Mouse (Mus musculus) activated CD4-positive, CD25-positive, alpha-beta regulatory T cell, adult 4 months (primary cell): ENCODE data around the gene Lgi4. TPM values are rescaled to one million over a fixed set of nuclear protein-coding genes. Genes with fewer than 3 reads are reported as not detected.

Experiments used
- ATAC-seq: one replicate; pipeline ENCODE4 v1.8.0; 2017
- polyA plus RNA-seq, 2 experiments: library from polyadenylated mRNA; unstranded; fragments of 100-300 nt; shearing (Covaris generic); gene quantifications; one replicate each; pipeline ENCODE4 v1.2.1; 2017

The Lgi4 gene
- polyA plus RNA-seq, 2 experiments from 2014 or later, result 0.19 TPM; not detected in 1

GRCm38 (mm10) chr7:31077885-31078445, 18.8 kb downstream of the Lgi4 start:
- no peak for ATAC-seq

- ATAC-seq, result no peak
Observed at GRCm38 (mm10) chr7:31079670-31080069, 20.5 kb downstream of the Lgi4 start.

DNA sequence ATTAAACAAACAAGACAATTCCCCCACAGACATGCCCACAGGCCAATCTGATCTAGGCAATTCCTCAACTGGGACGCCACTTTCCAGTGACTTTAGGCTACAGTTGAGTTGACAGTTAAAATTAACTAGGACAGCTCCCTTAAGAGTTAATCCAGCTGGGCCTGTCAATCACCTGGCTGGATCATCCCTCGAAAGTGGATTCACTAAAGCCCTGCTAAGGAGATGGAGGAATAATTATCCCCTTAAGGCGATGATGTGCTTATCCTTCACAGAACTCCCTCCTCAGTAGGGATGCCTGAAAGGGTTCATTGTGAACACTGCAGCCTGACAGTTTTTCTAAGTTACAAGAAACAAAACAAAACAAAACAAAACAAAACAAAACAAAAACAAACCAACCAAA, 21.5 kb downstream of the Lgi4 start:
- no peak for ATAC-seq

- no peak for ATAC-seq
Observed at GRCm38 (mm10) chr7:31081106-31081505, 22.0 kb downstream of the Lgi4 start.

GRCm38 (mm10) chr7:31082106-31082505, 23.0 kb downstream of the Lgi4 start:
- ATAC-seq, result no peak

GRCm38 (mm10) chr7:31082831-31083588, 23.9 kb downstream of the Lgi4 start:
- ATAC-seq, result no peak

GRCm38 (mm10) chr7:31084140-31084539, 25.0 kb downstream of the Lgi4 start:
- ATAC-seq, result no peak

- ATAC-seq, result no peak
Observed at GRCm38 (mm10) chr7:31085171-31085570, 26.0 kb downstream of the Lgi4 start.

GRCm38 (mm10) chr7:31086175-31086755, 27.1 kb downstream of the Lgi4 start:
- no peak for ATAC-seq

- ATAC-seq, result peak; percentile 48
Observed at GRCm38 (mm10) chr7:31087262-31087661, 28.1 kb downstream of the Lgi4 start.

- no peak for ATAC-seq
Observed at GRCm38 (mm10) chr7:31088206-31088605, 29.1 kb downstream of the Lgi4 start.

GRCm38 (mm10) chr7:31089721-31090120, 30.6 kb downstream of the Lgi4 start:
- peak; percentile 93 for ATAC-seq

DNA sequence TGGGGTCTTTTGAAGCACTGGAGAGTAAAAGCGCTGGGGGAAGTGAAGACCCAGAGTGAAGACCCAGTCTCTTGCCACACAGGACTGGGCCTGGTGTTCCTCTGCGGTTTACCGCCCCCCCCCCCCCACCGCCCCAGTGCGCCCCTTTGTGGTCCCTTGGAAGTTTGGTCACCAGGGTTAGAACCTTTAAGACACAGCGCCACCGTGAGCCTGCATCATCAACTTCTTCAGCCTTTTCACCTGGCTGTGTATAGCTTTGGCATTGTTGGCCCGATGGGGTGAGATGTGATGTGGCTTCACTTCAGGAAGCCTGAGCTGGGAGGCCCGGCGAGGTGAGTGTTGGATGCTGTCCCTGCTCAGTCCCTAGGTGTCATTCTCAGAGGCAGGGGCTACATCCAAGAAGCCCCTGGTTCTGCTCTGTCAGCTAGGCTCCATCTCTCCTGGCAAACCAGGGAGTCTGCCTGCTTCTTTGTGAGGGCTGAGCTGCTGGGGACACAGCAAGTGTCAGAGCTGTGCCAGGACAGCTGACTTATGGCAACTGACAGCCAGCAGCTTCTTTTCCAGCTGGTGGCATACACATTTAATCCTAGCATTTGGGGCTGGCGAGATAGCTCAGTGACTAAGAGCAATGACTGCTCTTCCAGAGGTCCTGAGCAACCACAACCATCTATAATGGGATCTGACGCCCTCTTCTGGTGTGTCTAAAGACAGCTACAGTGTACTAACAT, 35.8 kb downstream of the Lgi4 start:
- ATAC-seq, result no peak

GRCm38 (mm10) chr7:31096892-31097564, 37.9 kb downstream of the Lgi4 start:
- no peak for ATAC-seq

DNA sequence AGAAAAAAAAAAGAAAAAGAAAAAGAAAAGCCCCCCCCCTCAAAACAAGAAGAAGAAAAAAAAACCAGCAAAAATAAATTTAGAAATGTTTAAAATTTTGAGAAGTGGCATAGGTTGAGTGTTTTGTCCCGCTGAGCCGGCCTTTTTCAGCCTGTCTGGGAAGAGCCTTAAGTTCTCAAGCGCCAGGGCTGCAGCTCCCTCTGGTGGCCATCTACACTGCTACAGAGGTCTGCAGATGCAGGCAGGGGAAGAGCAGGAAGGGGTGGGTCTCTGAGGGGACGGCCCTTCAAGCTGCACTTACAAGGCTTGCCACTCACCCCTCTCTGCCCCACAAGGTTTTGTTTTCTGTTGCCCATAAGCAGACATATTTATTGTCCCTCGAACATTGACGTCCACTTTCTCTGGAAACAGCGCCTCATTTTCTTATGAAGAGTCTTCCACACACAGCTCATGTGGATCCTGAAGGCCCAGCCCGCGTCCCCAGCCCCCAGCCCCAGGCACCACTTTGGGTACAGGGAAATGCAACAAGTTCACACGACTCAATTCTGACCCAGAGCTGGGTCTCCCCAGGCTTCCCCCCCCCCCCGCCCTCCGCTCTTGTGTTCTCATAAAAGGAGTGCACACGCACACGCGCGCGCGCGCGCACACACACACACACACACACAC, 38.6 kb downstream of the Lgi4 start:
- ATAC-seq, result peak; percentile 91

DNA sequence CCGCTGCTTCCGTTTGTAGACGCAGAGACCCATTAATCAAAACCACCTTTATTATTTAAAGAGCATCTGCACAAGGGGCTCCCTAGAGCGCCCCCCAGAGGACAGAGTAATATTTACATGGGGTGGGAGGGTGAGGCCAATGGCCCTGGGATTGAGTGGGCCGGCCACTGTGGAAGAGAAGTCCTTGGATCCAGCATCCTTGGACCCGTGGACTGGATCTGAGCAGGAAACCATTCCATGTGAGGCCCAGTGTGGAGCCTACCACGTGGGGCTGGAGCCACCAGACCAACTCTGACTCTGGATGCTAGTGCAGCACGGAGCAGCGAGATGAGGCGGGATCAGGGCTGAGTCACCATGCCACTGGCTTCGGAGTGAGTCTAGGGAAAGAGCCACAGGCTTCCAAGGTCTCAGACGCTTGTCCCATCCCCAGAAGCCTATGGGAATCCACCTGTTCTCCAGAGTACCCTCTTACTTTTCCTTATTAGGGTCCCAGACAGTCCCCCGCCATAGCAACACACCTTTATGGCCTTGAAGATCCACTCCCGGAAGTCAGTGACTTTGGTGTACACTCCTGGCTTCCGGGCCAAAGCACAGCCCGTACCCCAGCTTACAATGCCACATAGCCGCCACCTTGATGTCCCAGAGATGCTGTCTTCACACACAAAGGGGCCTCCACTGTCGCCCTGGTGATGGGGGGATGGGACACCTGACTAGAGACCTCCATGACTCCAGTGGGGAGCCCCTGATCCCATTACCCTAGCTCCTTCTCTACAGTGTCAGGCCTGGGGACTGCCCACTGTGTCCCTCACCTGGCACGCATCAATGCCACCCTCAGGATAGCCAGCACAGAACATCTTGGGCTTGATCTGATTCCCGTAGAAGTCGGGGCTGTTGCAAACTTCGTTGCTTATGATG, 39.8 kb downstream of the Lgi4 start:
- ATAC-seq, result no peak

- ATAC-seq, result no peak
Observed at GRCm38 (mm10) chr7:31099612-31099982, 40.5 kb downstream of the Lgi4 start.

DNA sequence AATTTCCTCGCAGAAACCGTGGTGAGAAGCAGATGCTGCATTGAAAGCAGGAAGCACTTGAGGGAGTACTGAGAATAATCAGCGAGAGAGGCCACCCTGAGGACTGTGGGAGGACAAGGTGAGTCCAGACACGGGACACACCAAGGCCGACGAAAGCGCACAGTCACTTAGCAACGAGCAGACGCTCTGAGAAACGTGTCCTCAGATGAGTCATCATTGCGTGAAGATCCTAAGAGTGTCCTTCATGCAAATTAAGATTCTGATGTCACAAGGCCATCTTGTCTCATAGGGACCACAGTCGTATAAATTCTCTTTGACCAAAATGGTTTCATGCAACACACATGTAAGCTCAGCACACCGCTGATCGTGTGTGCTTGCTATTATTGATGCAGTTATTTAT, 41.6 kb downstream of the Lgi4 start:
- no peak for ATAC-seq

GRCm38 (mm10) chr7:31105061-31105768, 46.1 kb downstream of the Lgi4 start:
- ATAC-seq, result no peak

DNA sequence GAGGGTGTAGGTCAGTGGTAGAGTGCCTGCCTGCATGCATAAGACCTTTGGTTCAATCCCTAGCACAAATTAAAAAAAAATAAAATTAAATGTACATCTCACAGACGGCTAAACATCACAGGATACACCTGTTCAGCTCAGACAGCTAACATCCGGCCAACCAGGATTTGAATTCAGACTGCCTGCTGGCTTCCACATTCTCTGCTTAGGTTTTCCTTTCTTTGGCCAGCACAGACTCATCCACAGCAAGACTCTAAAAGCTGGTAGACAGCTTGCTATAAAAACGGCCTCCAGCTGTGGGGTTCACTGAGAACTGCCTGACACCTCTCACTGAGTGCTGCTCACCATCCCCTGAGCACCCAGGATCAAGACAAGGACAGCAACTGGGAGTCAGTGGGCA, 47.0 kb downstream of the Lgi4 start:
- ATAC-seq, result no peak

- no peak for ATAC-seq
Observed at GRCm38 (mm10) chr7:31107781-31108180, 48.6 kb downstream of the Lgi4 start.
